Mouse (Mus musculus): Measurements from ENCODE around the gene Fbxo40.

GRCm38 (mm10) chr16:36927495-36928105 lies 62.7 kb downstream of the Fbxo40 start:
- TF ChIP-seq CTCF (IDR thresholded peaks at IDR 0.05; ENCODE audit: low read depth, low read length) (no peak), GATA1 (IDR thresholded peaks at IDR 0.05; ENCODE audit: borderline replicate concordance, low read length) (no peak), TAL1 (conservative IDR thresholded peaks at IDR 0.05; ENCODE audit: low read depth, low read length) (no peak), POLR2AphosphoS5 (IDR thresholded peaks at IDR 0.05; ENCODE audit: insufficient replicate concordance, low read depth, low read length) (no peak)
